Mouse (Mus musculus): ENCODE results near the gene Hoxa6.

Hoxa6 gene

Small RNA genes lying within 50 kb of the gene (microRNA-seq; reads per million reads assigned to microRNA genes)
- gene Mir196b, result 55.5 to 61.4 reads per million in 2 experiments
